Mouse (Mus musculus) heart, adult 2 months (tissue): Measurements from ENCODE around the gene Dennd2d. TPM values are rescaled to one million over a fixed set of nuclear protein-coding genes. Genes with fewer than 3 reads are reported as not detected.

Source experiments
- DNase-seq, 2 experiments: peaks; one replicate each; pipeline ENCODE4 v3.0.0; 2021
- H3K27ac ChIP-seq: fragments of 200-600 bp; 2 replicates; pipeline ENCODE4 v1.8.1; 2022
- H3K27me3 ChIP-seq: fragments of 200-500 bp; 2 replicates; pipeline ENCODE4 v1.6.1; 2012; ENCODE audit warnings: mild to moderate bottlenecking, low read length, inconsistent platforms, mixed read lengths; ENCODE audit not compliant: control insufficient read depth, insufficient read depth
- H3K36me3 ChIP-seq: fragments of 200-500 bp; 2 replicates; pipeline ENCODE4 v1.6.1; 2012; ENCODE audit warnings: low read length, inconsistent platforms; ENCODE audit not compliant: control insufficient read depth, insufficient read depth
- H3K4me1 ChIP-seq: fragments of 200-500 bp; 2 replicates; pipeline ENCODE4 v1.6.1; 2011; ENCODE audit warnings: low read length; ENCODE audit not compliant: control insufficient read depth, insufficient read depth
- H3K4me3 ChIP-seq: fragments of 200-600 bp; 2 replicates; pipeline ENCODE4 v1.8.1; 2022
- H3K79me2 ChIP-seq: fragments of 200-500 bp; replicated peaks from 2 replicates; pipeline ENCODE4 v1.6.1; 2012; ENCODE audit warnings: mild to moderate bottlenecking, inconsistent platforms, low read length, moderate library complexity, mixed read lengths; ENCODE audit not compliant: control insufficient read depth, insufficient read depth
- H3K9ac ChIP-seq: fragments of 200-500 bp; 2 replicates; pipeline ENCODE4 v1.6.1; 2012; ENCODE audit warnings: low read depth, mild to moderate bottlenecking, control low read depth, inconsistent platforms, low read length, mixed read lengths
- CTCF ChIP-seq: fragments of 200-600 bp; IDR thresholded peaks from 2 replicates; pipeline ENCODE4 v1.8.1; 2022; ENCODE audit warnings: antibody characterized with exemption, mild to moderate bottlenecking, moderate library complexity
- EP300 ChIP-seq: fragments of 200-500 bp; IDR thresholded peaks from 2 replicates; pipeline ENCODE4 v1.6.1; 2011; ENCODE audit warnings: low read depth, low read length, control low read depth; ENCODE audit not compliant: insufficient read depth
- POLR2A ChIP-seq: fragments of 200-500 bp; IDR thresholded peaks from 2 replicates; pipeline ENCODE4 v1.6.1; 2011; ENCODE audit warnings: mild to moderate bottlenecking, low read depth, low read length, control low read depth; ENCODE audit not compliant: insufficient read depth
- WGBS: fragments of 180-500 bp; shearing (Covaris S2); methylation state at CpG from one replicate; pipeline ENCODE4 v1.1.7; 2018; 5-methylcytosine and 5-hydroxymethylcytosine counted together
- intact Hi-C: fragments of 180-260 bp; cut with DNase I; formaldehyde crosslinking; loops from one replicate; pipeline ENCODE4 v1.15.1; 2025
- polyA plus RNA-seq: library from polyadenylated mRNA; depleted of rRNA; stranded (reverse); fragments of >200 nt; gene quantifications from 2 replicates; pipeline ENCODE4 v1.2.3, GENCODE M21; 2012
- total RNA-seq, 2 experiments: library from RNA; stranded (reverse); gene quantifications; 2 replicates each; pipeline ENCODE4 v1.2.3; 2021

Gene Dennd2d
- total and polyA plus RNA-seq, 3 experiments, result 0.45 to 1.9 (median 0.57) TPM

- intact Hi-C loops, result no loop called here
- 71% methylated on average over 8 of the region's 8 CpGs for WGBS
- DNase-seq, result no peak
- H3K36me3 ChIP-seq, result no peaks in the 10 kb centered on the region
- H3K27me3 ChIP-seq, result no peaks in the 10 kb centered on the region
- no peak overlapping the region for H3K4me3 ChIP-seq
- H3K79me2 ChIP-seq, result no peaks in the 10 kb centered on the region
- H3K9ac ChIP-seq, result no peak overlapping the region
- H3K4me1 ChIP-seq, result peaks cover 9% of the 10 kb centered on the region
- no peak for TF ChIP-seq EP300
- no peak for TF ChIP-seq POLR2A
- no peak for TF ChIP-seq CTCF
- H3K27ac ChIP-seq, result no peak overlapping the region
Measured at GRCm38 (mm10) chr3:106493202-106493601, 11.0 kb downstream of the Dennd2d start.

- H3K4me1 ChIP-seq, result peaks cover 9% of the 10 kb centered on the region
- no peak for DNase-seq
- intact Hi-C loops, result no loop called here
- no peak overlapping the region for H3K4me3 ChIP-seq
- no peak overlapping the region for H3K9ac ChIP-seq
- H3K27me3 ChIP-seq, result no peaks in the 10 kb centered on the region
- H3K27ac ChIP-seq, result no peak overlapping the region
- no peak for TF ChIP-seq EP300
- H3K36me3 ChIP-seq, result no peaks in the 10 kb centered on the region
- H3K79me2 ChIP-seq, result no peaks in the 10 kb centered on the region
- 35% methylated on average over 3 of the region's 3 CpGs for WGBS
Measured at GRCm38 (mm10) chr3:106493882-106494281, 11.7 kb downstream of the Dennd2d start.

- intact Hi-C loops, result no loop called here
- peaks cover 9% of the 10 kb centered on the region for H3K4me1 ChIP-seq
- H3K27ac ChIP-seq, result no peak overlapping the region
- peak in 1 of 2 experiments; percentile 30 for DNase-seq
- no peak for TF ChIP-seq POLR2A
- no peak for TF ChIP-seq EP300
- H3K36me3 ChIP-seq, result no peaks in the 10 kb centered on the region
- 25% methylated on average over 1 of the region's 1 CpGs for WGBS
- H3K79me2 ChIP-seq, result no peaks in the 10 kb centered on the region
- no peak overlapping the region for H3K9ac ChIP-seq
- H3K4me3 ChIP-seq, result no peak overlapping the region
- no peaks in the 10 kb centered on the region for H3K27me3 ChIP-seq
Measured at GRCm38 (mm10) chr3:106494417-106494950, 12.3 kb downstream of the Dennd2d start.

- Histone ChIP-seq H3K27ac (no peak overlapping the region), H3K9ac (no peak overlapping the region), H3K4me3 (no peak overlapping the region), H3K36me3 (peaks cover 3% of the 10 kb centered on the region; the same call in 1 of the 2 replicates), H3K4me1 (peaks cover 9% of the 10 kb centered on the region), H3K27me3 (no peaks in the 10 kb centered on the region), H3K79me2 (no peaks in the 10 kb centered on the region)
- TF ChIP-seq POLR2A (no peak), EP300 (no peak), CTCF (no peak)
- WGBS, result 93% methylated on average over 1 of the region's 1 CpGs
- intact Hi-C loops, result no loop called here
- no peak for DNase-seq
Measured at GRCm38 (mm10) chr3:106495346-106496044, 13.3 kb downstream of the Dennd2d start.

GRCm38 (mm10) chr3:106496045-106496721 is 14.0 kb downstream of the Dennd2d start:
- TF ChIP-seq CTCF, result no peak
- TF ChIP-seq POLR2A, result no peak
- TF ChIP-seq EP300, result no peak
- H3K4me3 ChIP-seq, result no peak overlapping the region
- peaks cover 9% of the 10 kb centered on the region for H3K4me1 ChIP-seq
- no peaks in the 10 kb centered on the region for H3K79me2 ChIP-seq
- H3K27ac ChIP-seq, result no peak overlapping the region
- 53% methylated on average over 4 of the region's 4 CpGs for WGBS
- peak in 1 of 2 experiments; percentile 25 for DNase-seq
- peaks cover 7% of the 10 kb centered on the region for H3K36me3 ChIP-seq
- intact Hi-C loops, result no loop called here
- no peaks in the 10 kb centered on the region for H3K27me3 ChIP-seq
- no peak overlapping the region for H3K9ac ChIP-seq

GRCm38 (mm10) chr3:106496996-106497395 is 14.8 kb downstream of the Dennd2d start:
- TF ChIP-seq CTCF (no peak), EP300 (no peak), POLR2A (no peak)
- no peak for DNase-seq
- 38% methylated on average over 3 of the region's 3 CpGs for WGBS
- no peaks in the 10 kb centered on the region for H3K27me3 ChIP-seq
- H3K4me1 ChIP-seq, result peaks cover 9% of the 10 kb centered on the region
- H3K4me3 ChIP-seq, result no peak overlapping the region
- no peaks in the 10 kb centered on the region for H3K79me2 ChIP-seq
- no peak overlapping the region for H3K27ac ChIP-seq
- peaks cover 7% of the 10 kb centered on the region for H3K36me3 ChIP-seq
- no peak overlapping the region for H3K9ac ChIP-seq
- intact Hi-C loops, result no loop called here
